Mouse (Mus musculus): ENCODE measurements around the gene Trpc6. TPM values are rescaled to one million over a fixed set of nuclear protein-coding genes. Genes with fewer than 3 reads are reported as not detected.

The Trpc6 gene
- polyA plus RNA-seq, 1 experiment from 2014 or later = 1.7 TPM

GRCm38 (mm10) chr9:8634344-8634743, 90.4 kb downstream of the Trpc6 start:
- Histone ChIP-seq H3K9me3 (ENCODE audit: control insufficient read depth, low read length) (no peaks in the 10 kb centered on the region), H3K4me1 (replicated peaks; ENCODE audit: control insufficient read depth, insufficient read depth, low read length) (no peaks in the 10 kb centered on the region), H3K36me3 (ENCODE audit: control insufficient read depth, insufficient read depth, low read length) (no peaks in the 10 kb centered on the region), H3K27ac (ENCODE audit: low read depth, low read length) (no peak overlapping the region), H3K9ac (ENCODE audit: low read length) (no peak overlapping the region), H3K4me2 (ENCODE audit: low read depth, low read length, severe bottlenecking) (no peak overlapping the region), H3K4me3 (ENCODE audit: low read depth, low read length) (no peak overlapping the region), H3K27me3 (ENCODE audit: control insufficient read depth, insufficient read depth, low read length) (no peaks in the 10 kb centered on the region)
- WGBS = 60% methylated on average over 2 of the region's 2 CpGs
- DNase-seq (ENCODE audit: low spot score) = no peak
- 0 out of 2 replicates have a peak, but pooled peaks have one; percentile 15 for ATAC-seq (replicated peaks; ENCODE audit: low FRiP score)

GRCm38 (mm10) chr9:8643453-8643852, 99.5 kb downstream of the Trpc6 start:
- Histone ChIP-seq H3K4me2 (ENCODE audit: low read depth, low read length, severe bottlenecking) (no peak overlapping the region), H3K27ac (ENCODE audit: low read depth, low read length) (no peak overlapping the region), H3K9me3 (ENCODE audit: control insufficient read depth, low read length) (no peaks in the 10 kb centered on the region), H3K4me1 (replicated peaks; ENCODE audit: control insufficient read depth, insufficient read depth, low read length) (no peaks in the 10 kb centered on the region), H3K4me3 (ENCODE audit: low read depth, low read length) (no peak overlapping the region), H3K27me3 (ENCODE audit: control insufficient read depth, insufficient read depth, low read length) (no peaks in the 10 kb centered on the region), H3K36me3 (ENCODE audit: control insufficient read depth, insufficient read depth, low read length) (no peaks in the 10 kb centered on the region), H3K9ac (ENCODE audit: low read length) (no peak overlapping the region)
- DNase-seq (ENCODE audit: low spot score) = no peak
- 83% methylated on average over 5 of the region's 5 CpGs for WGBS
- ATAC-seq (replicated peaks; ENCODE audit: low FRiP score) = no peak

- H3K36me3 ChIP-seq (ENCODE audit: control insufficient read depth, insufficient read depth, low read length) = no peaks in the 10 kb centered on the region
- no peak for ATAC-seq (replicated peaks; ENCODE audit: low FRiP score)
- H3K4me1 ChIP-seq (replicated peaks; ENCODE audit: control insufficient read depth, insufficient read depth, low read length) = no peaks in the 10 kb centered on the region
- H3K27ac ChIP-seq (ENCODE audit: low read depth, low read length) = no peak overlapping the region
- no peak overlapping the region for H3K4me2 ChIP-seq (ENCODE audit: low read depth, low read length, severe bottlenecking)
- no peak overlapping the region for H3K9ac ChIP-seq (ENCODE audit: low read length)
- DNase-seq (ENCODE audit: low spot score) = no peak
- no peak overlapping the region for H3K4me3 ChIP-seq (ENCODE audit: low read depth, low read length)
- no peaks in the 10 kb centered on the region for H3K27me3 ChIP-seq (ENCODE audit: control insufficient read depth, insufficient read depth, low read length)
- no peaks in the 10 kb centered on the region for H3K9me3 ChIP-seq (ENCODE audit: control insufficient read depth, low read length)
Observed at GRCm38 (mm10) chr9:8655347-8655746, 111.4 kb downstream of the Trpc6 start.

- no peaks in the 10 kb centered on the region for H3K27me3 ChIP-seq (ENCODE audit: control insufficient read depth, insufficient read depth, low read length)
- H3K9me3 ChIP-seq (ENCODE audit: control insufficient read depth, low read length) = no peaks in the 10 kb centered on the region
- no peak overlapping the region for H3K4me3 ChIP-seq (ENCODE audit: low read depth, low read length)
- H3K4me1 ChIP-seq (replicated peaks; ENCODE audit: control insufficient read depth, insufficient read depth, low read length) = no peaks in the 10 kb centered on the region
- H3K27ac ChIP-seq (ENCODE audit: low read depth, low read length) = no peak overlapping the region
- H3K9ac ChIP-seq (ENCODE audit: low read length) = no peak overlapping the region
- H3K36me3 ChIP-seq (ENCODE audit: control insufficient read depth, insufficient read depth, low read length) = no peaks in the 10 kb centered on the region
- ATAC-seq (replicated peaks; ENCODE audit: low FRiP score) (no peak), DNase-seq (ENCODE audit: low spot score) (no peak)
- H3K4me2 ChIP-seq (ENCODE audit: low read depth, low read length, severe bottlenecking) = no peak overlapping the region
- 72% methylated on average over 1 of the region's 1 CpGs for WGBS
Observed at GRCm38 (mm10) chr9:8672944-8673343, 129.0 kb downstream of the Trpc6 start.

- WGBS = 75% methylated on average over 1 of the region's 1 CpGs
- no peaks in the 10 kb centered on the region for H3K9me3 ChIP-seq (ENCODE audit: control insufficient read depth, low read length)
- H3K27ac ChIP-seq (ENCODE audit: low read depth, low read length) = no peak overlapping the region
- no peak overlapping the region for H3K4me3 ChIP-seq (ENCODE audit: low read depth, low read length)
- H3K9ac ChIP-seq (ENCODE audit: low read length) = no peak overlapping the region
- no peaks in the 10 kb centered on the region for H3K27me3 ChIP-seq (ENCODE audit: control insufficient read depth, insufficient read depth, low read length)
- no peaks in the 10 kb centered on the region for H3K4me1 ChIP-seq (replicated peaks; ENCODE audit: control insufficient read depth, insufficient read depth, low read length)
- H3K36me3 ChIP-seq (ENCODE audit: control insufficient read depth, insufficient read depth, low read length) = no peaks in the 10 kb centered on the region
- H3K4me2 ChIP-seq (ENCODE audit: low read depth, low read length, severe bottlenecking) = no peak overlapping the region
- no peak for DNase-seq (ENCODE audit: low spot score)
- no peak for ATAC-seq (replicated peaks; ENCODE audit: low FRiP score)
Observed at GRCm38 (mm10) chr9:8676607-8677006, 132.7 kb downstream of the Trpc6 start.

- no peak overlapping the region for H3K9ac ChIP-seq (ENCODE audit: low read length)
- H3K4me3 ChIP-seq (ENCODE audit: low read depth, low read length) = no peak overlapping the region
- H3K4me1 ChIP-seq (replicated peaks; ENCODE audit: control insufficient read depth, insufficient read depth, low read length) = no peaks in the 10 kb centered on the region
- ATAC-seq (replicated peaks; ENCODE audit: low FRiP score) (no peak), DNase-seq (ENCODE audit: low spot score) (no peak)
- H3K4me2 ChIP-seq (ENCODE audit: low read depth, low read length, severe bottlenecking) = no peak overlapping the region
- 85% methylated on average over 2 of the region's 2 CpGs for WGBS
- H3K9me3 ChIP-seq (ENCODE audit: control insufficient read depth, low read length) = no peaks in the 10 kb centered on the region
- H3K27ac ChIP-seq (ENCODE audit: low read depth, low read length) = no peak overlapping the region
- H3K36me3 ChIP-seq (ENCODE audit: control insufficient read depth, insufficient read depth, low read length) = no peaks in the 10 kb centered on the region
- no peaks in the 10 kb centered on the region for H3K27me3 ChIP-seq (ENCODE audit: control insufficient read depth, insufficient read depth, low read length)
Observed at GRCm38 (mm10) chr9:8693177-8693576, 149.2 kb downstream of the Trpc6 start.

GRCm38 (mm10) chr9:8700669-8701068, 156.7 kb downstream of the Trpc6 start:
- 31% methylated on average over 5 of the region's 5 CpGs for WGBS
- Histone ChIP-seq H3K36me3 (ENCODE audit: control insufficient read depth, insufficient read depth, low read length) (no peaks in the 10 kb centered on the region), H3K4me2 (ENCODE audit: low read depth, low read length, severe bottlenecking) (no peak overlapping the region), H3K9me3 (ENCODE audit: control insufficient read depth, low read length) (no peaks in the 10 kb centered on the region), H3K27ac (ENCODE audit: low read depth, low read length) (no peak overlapping the region), H3K4me1 (replicated peaks; ENCODE audit: control insufficient read depth, insufficient read depth, low read length) (no peaks in the 10 kb centered on the region), H3K4me3 (ENCODE audit: low read depth, low read length) (no peak overlapping the region), H3K9ac (ENCODE audit: low read length) (no peak overlapping the region), H3K27me3 (ENCODE audit: control insufficient read depth, insufficient read depth, low read length) (no peaks in the 10 kb centered on the region)
- DNase-seq (ENCODE audit: low spot score) = peak; percentile 87
- ATAC-seq (replicated peaks; ENCODE audit: low FRiP score) = peak; percentile 89

- Histone ChIP-seq H3K27me3 (ENCODE audit: control insufficient read depth, insufficient read depth, low read length) (no peaks in the 10 kb centered on the region), H3K9ac (ENCODE audit: low read length) (no peak overlapping the region), H3K4me3 (ENCODE audit: low read depth, low read length) (no peak overlapping the region), H3K27ac (ENCODE audit: low read depth, low read length) (no peak overlapping the region), H3K4me1 (replicated peaks; ENCODE audit: control insufficient read depth, insufficient read depth, low read length) (no peaks in the 10 kb centered on the region), H3K36me3 (ENCODE audit: control insufficient read depth, insufficient read depth, low read length) (no peaks in the 10 kb centered on the region), H3K4me2 (ENCODE audit: low read depth, low read length, severe bottlenecking) (no peak overlapping the region), H3K9me3 (ENCODE audit: control insufficient read depth, low read length) (no peaks in the 10 kb centered on the region)
- ATAC-seq (replicated peaks; ENCODE audit: low FRiP score) (no peak), DNase-seq (ENCODE audit: low spot score) (no peak)
- 79% methylated on average over 1 of the region's 1 CpGs for WGBS
Observed at GRCm38 (mm10) chr9:8703516-8703915, 159.6 kb downstream of the Trpc6 start.

GRCm38 (mm10) chr9:8703956-8704355, 160.0 kb downstream of the Trpc6 start:
- Histone ChIP-seq H3K27me3 (ENCODE audit: control insufficient read depth, insufficient read depth, low read length) (no peaks in the 10 kb centered on the region), H3K4me2 (ENCODE audit: low read depth, low read length, severe bottlenecking) (no peak overlapping the region), H3K4me3 (ENCODE audit: low read depth, low read length) (no peak overlapping the region), H3K27ac (ENCODE audit: low read depth, low read length) (no peak overlapping the region), H3K36me3 (ENCODE audit: control insufficient read depth, insufficient read depth, low read length) (no peaks in the 10 kb centered on the region), H3K4me1 (replicated peaks; ENCODE audit: control insufficient read depth, insufficient read depth, low read length) (no peaks in the 10 kb centered on the region), H3K9me3 (ENCODE audit: control insufficient read depth, low read length) (no peaks in the 10 kb centered on the region), H3K9ac (ENCODE audit: low read length) (no peak overlapping the region)
- 68% methylated on average over 5 of the region's 5 CpGs for WGBS
- DNase-seq (ENCODE audit: low spot score) = no peak
- ATAC-seq (replicated peaks; ENCODE audit: low FRiP score) = no peak
